Mouse (Mus musculus) lung, adult 2 months (tissue): ENCODE data around the gene Jdp2.

Experiments used
- CTCF ChIP-seq: fragments of 200-500 bp; IDR thresholded peaks from 2 replicates; pipeline ENCODE4 v1.5.1; 2011; ENCODE audit warnings: mild to moderate bottlenecking, low read length, control low read depth; ENCODE audit not compliant: insufficient read depth
- POLR2A ChIP-seq: fragments of 200-500 bp; IDR thresholded peaks from 2 replicates; pipeline ENCODE4 v1.6.1; 2011; ENCODE audit warnings: low read depth, mild to moderate bottlenecking, control low read depth, low read length, borderline replicate concordance; ENCODE audit errors: extremely low read depth

- TF ChIP-seq CTCF (no peak), POLR2A (no peak)
These were observed 4.9 kb downstream of the Jdp2 start for GRCm38 (mm10) chr12:85603767-85604166.
